Mouse (Mus musculus) embryonic fibroblast, embryonic 13.5 days (primary cell): ENCODE measurements at regions not wholly inside any gene's neighbourhood (a gene's known extent, or its start where the extent isn't known, plus 50 kb on each side); places are given as distances from the start of the nearest gene placed in this dataset.

Experiments used
- H3K27ac ChIP-seq: 2 replicates; pipeline ENCODE4 v1.5.1; 2012; ENCODE audit warnings: low read length, control low read depth, inconsistent platforms; ENCODE audit not compliant: insufficient read depth
- H3K4me1 ChIP-seq: 2 replicates; pipeline ENCODE4 v1.6.1; 2011; ENCODE audit warnings: low read length; ENCODE audit not compliant: control insufficient read depth, insufficient read depth
- H3K4me3 ChIP-seq: 2 replicates; pipeline ENCODE4 v1.5.1; 2011; ENCODE audit warnings: mild to moderate bottlenecking, control low read depth, low read length; ENCODE audit not compliant: insufficient read depth
- CTCF ChIP-seq: IDR thresholded peaks from 2 replicates; pipeline ENCODE4 v1.5.1; 2011; ENCODE audit warnings: mild to moderate bottlenecking, control low read depth, low read length, moderate library complexity, borderline replicate concordance; ENCODE audit not compliant: insufficient read depth
- POLR2A ChIP-seq: IDR thresholded peaks from 2 replicates; pipeline ENCODE4 v1.6.1; 2011; ENCODE audit warnings: low read depth, mild to moderate bottlenecking, control low read depth, low read length, moderate library complexity

- Histone ChIP-seq H3K4me3 (no peak overlapping the region), H3K4me1 (no peaks in the 10 kb centered on the region), H3K27ac (no peak overlapping the region)
- TF ChIP-seq CTCF (no peak), POLR2A (no peak)
These were observed 55.3 kb upstream of the Plekha5 start for GRCm38 (mm10) chr6:140368354-140369069.

GRCm38 (mm10) chr6:140367303-140367702 is 56.6 kb upstream of the Plekha5 start:
- Histone ChIP-seq H3K27ac (no peak overlapping the region), H3K4me1 (no peaks in the 10 kb centered on the region)
- TF ChIP-seq POLR2A: no peak
- TF ChIP-seq CTCF: no peak

GRCm38 (mm10) chr6:140366791-140367190 is 57.1 kb upstream of the Plekha5 start:
- no peak overlapping the region for H3K4me3 ChIP-seq
- TF ChIP-seq CTCF (no peak), POLR2A (no peak)
- no peaks in the 10 kb centered on the region for H3K4me1 ChIP-seq
- no peak overlapping the region for H3K27ac ChIP-seq

More at GRCm38 (mm10) chr6:140367303-140367702, 56.6 kb upstream of the Plekha5 start:
- H3K4me3 ChIP-seq: no peak overlapping the region

- Histone ChIP-seq H3K4me1 (peaks cover 7% of the 10 kb centered on the region), H3K4me3 (no peak overlapping the region), H3K27ac (no peak overlapping the region)
- no peak for TF ChIP-seq CTCF
- TF ChIP-seq POLR2A: no peak
These were observed 62.9 kb upstream of the Plekha5 start for GRCm38 (mm10) chr6:140360996-140361395.

GRCm38 (mm10) chr6:140357901-140358300 is 66.0 kb upstream of the Plekha5 start:
- Histone ChIP-seq H3K4me3 (no peak overlapping the region), H3K4me1 (peaks cover 13% of the 10 kb centered on the region), H3K27ac (peak overlapping the region; percentile 48; the same call in 1 of the 2 replicates)
- TF ChIP-seq POLR2A (no peak), CTCF (no peak)

- no peak overlapping the region for H3K4me3 ChIP-seq
- H3K27ac ChIP-seq: no peak overlapping the region; the same call in 1 of the 2 replicates
- peaks cover 13% of the 10 kb centered on the region for H3K4me1 ChIP-seq
- TF ChIP-seq CTCF: no peak
- TF ChIP-seq POLR2A: no peak
These were observed 66.6 kb upstream of the Plekha5 start for GRCm38 (mm10) chr6:140357300-140357699.

GRCm38 (mm10) chr6:140354082-140354481 is 69.8 kb upstream of the Plekha5 start:
- Histone ChIP-seq H3K4me1 (peaks cover 13% of the 10 kb centered on the region), H3K4me3 (no peak overlapping the region), H3K27ac (peak overlapping the region; percentile 13; the same call in 1 of the 2 replicates)
- TF ChIP-seq POLR2A (no peak), CTCF (no peak)

GRCm38 (mm10) chr6:140353610-140354009 is 70.2 kb upstream of the Plekha5 start:
- H3K27ac ChIP-seq: no peak overlapping the region; the same call in 1 of the 2 replicates

GRCm38 (mm10) chr6:140351365-140352095 is 72.3 kb upstream of the Plekha5 start:
- TF ChIP-seq CTCF (no peak), POLR2A (no peak)
- H3K4me1 ChIP-seq: peaks cover 6% of the 10 kb centered on the region
- H3K27ac ChIP-seq: no peak overlapping the region
- H3K4me3 ChIP-seq: no peak overlapping the region

More at GRCm38 (mm10) chr6:140353610-140354009, 70.2 kb upstream of the Plekha5 start:
- Histone ChIP-seq H3K4me1 (peaks cover 12% of the 10 kb centered on the region), H3K4me3 (no peak overlapping the region)
- TF ChIP-seq POLR2A (no peak), CTCF (no peak)

GRCm38 (mm10) chr6:140348578-140348977 is 75.3 kb upstream of the Plekha5 start:
- TF ChIP-seq CTCF (no peak), POLR2A (no peak)
- H3K4me1 ChIP-seq: peaks cover 2% of the 10 kb centered on the region; the same call in 1 of the 2 replicates
- no peak overlapping the region for H3K4me3 ChIP-seq
- no peak overlapping the region for H3K27ac ChIP-seq
